Mouse (Mus musculus) spleen, embryonic (tissue): ENCODE measurements around the gene Naa38.

Source experiments
- CTCF ChIA-PET: fragments of 350-600 bp; sonication (Branson Sonifier 250); formaldehyde crosslinking; loops from one replicate; lab custom pipeline; 2022; lab: Charles Lee

The Naa38 gene

DNA sequence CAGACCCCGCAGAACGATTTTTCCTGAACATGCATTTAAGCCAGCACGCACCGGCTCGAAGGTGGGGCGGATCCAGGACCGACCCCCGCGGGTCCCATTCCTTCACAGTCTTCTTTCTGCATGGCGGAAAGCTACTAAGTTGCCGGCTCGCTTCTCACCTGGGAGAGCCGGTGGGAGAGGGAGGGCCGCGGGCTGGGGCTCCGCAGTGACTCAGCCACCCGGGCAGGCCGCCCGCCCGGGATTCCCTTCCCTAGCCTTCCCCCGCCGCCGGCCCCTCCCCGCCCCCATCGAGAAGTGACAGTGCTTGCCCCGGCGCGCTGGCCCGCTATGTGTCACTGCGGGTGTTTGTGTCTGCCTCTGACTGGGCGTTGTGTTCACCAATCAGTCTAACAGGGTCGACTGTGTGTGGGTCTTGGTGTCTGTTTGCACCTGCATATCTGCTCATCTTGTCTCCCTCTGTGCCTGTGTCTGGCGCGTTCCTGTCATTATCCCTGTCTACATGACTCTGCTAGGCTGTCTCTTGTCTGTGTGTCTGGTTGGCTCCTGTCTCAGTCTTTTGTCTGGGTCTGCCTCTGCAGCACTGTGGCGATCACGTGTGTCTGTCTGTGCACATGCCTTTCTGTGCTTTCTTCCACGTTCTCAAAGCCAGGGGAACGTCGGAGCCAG is 16.4 kb downstream of the Naa38 start:
- CTCF ChIA-PET: interaction anchor here (0.6 kb wide), 2 partner anchors 27 to 83 kb away, joined by 4 to 8 read pairs; no protein-coding TSS in a partner anchor

DNA sequence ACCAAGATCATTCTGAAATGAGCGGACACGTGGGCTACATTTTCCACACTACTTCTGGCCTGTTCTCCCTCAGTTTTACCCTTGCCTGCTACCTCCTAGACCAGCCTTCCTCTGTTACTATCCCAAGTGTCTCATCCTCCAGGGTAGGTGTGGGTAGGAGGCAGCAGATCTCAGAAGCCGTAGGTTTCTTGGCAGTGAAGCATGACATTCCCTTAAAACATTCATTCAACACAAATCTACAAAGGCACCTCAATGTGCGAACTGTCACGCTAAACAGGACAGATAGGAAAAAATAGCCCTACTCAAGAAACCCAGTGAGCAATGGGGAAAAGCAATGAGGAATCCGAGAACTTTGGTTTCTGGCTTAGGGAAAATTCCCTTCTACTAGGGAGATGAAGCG is 17.3 kb downstream of the Naa38 start:
- CTCF ChIA-PET: interaction anchor here (0.6 kb wide), 2 partner anchors 24 to 70 kb away, joined by 4 to 12 read pairs; no protein-coding TSS in a partner anchor

DNA sequence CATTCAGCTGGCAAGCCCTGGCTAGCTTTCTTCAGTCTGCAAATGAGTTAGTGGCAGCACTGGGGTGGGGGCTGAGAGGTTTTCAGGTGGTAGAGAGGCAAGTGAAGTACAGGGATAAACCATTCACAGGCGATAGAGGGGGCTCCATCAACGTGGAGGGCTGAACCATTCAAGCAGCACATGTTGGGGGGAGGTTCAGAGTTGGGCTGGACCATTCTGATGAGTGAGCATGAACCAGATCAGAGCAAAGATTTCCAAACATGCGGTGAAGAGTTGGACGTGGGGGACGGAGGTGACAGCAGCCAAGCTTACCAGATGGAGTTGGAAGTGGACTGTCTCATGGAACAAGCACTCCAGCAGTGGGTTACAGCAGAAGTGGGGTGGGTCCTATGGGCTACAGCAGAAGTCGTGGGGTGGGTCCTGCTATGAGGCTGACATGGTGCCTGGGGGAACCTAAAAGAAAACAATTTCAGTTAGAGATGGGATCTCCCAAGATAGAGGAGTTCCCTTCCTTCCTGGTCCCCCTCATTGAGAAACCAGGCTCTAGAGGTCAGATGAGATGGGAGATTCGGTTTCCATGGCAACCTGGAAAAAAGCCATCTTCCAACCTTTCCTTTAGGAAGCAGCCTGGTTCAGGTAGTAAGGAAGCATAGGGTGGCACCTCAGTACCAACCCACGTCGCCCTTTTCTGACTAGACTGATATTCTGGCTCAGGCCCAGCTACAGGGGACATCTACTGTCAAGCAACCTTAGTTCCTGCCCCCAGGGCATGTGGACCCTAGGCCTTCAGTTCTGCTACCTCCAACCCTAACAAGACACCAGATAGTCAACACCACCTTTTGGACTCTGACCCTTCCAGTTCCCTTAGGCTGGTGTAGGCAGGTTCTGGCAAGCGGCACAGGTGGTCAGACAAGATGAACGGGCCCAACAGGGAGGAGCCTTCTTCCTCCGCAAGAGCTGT is 18.2 kb downstream of the Naa38 start, which contains the start of gene Kdm6b:
Gene Kdm6b (minus strand): TSS at position 455 of the 961 bp plus-strand sequence.
- CTCF ChIA-PET: interaction anchor here (0.6 to 0.8 kb wide), 4 partner anchors 11 to 71 kb away, joined by 3 to 12 read pairs (median 4); partner anchors contain the start of gene Naa38

DNA sequence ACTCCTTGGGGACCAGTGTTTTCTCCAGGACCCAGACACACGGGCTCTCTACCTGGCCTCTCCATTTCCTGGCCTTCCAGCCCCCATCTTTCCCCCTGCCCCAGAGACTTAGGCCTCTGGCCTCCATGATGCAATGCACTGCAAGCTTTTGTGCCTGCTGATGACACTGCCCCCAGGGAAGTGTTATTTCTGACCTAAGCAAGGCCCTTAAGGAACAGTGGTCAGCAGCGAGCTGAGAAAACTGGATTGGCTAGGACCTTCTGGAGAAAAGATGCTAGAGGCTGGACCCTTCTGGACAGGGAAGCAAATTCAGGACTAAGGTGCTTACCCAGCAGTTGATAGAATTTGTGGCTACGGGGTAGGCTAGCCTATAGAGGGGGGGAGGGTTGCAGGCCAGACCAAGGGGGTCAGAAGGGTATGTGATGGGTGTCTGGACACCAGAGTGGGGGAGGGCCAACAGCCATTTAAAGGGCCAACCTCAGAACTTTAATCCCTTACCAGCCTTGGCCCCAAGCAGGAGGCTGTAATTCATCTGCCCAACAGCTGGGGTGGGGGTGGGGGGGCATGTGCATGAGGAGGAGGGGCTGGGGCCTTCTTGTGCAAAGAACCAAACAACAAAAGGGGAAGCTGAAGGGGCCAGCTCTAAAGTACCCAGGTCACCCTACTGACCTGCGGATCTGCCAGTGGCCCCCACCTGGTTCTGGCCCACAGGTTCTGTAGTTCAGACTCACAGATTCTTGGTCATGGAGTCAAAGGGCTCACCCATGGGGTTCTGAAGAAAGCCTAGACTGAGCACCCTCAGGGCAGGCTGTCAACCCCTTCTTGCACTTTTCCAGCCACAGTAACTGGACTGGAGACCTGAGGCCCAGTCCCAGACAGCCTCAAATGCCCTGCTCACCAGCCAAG is 19.4 kb downstream of the Naa38 start:
- CTCF ChIA-PET: interaction anchor here (0.5 to 0.8 kb wide), 3 partner anchors 10 to 199 kb away, joined by 3 to 7 read pairs (median 3); partner anchors contain the start of gene Naa38

DNA sequence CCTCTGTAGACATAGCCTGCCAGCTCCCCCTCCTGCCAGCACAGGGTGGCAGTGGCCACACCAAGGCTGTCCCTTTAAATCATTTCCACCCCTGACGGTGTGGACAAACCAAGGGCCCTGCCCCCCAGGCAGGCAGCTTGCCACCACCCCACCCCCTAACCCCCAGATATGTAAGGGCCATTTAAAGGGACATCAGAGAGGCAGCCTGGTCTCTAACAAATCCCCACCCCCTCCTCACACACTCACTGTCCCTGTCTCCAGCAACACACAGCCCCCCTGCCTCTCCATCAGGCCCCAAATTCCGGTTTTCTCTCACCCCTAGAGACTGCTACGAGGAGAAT is 20.0 kb downstream of the Naa38 start:
- CTCF ChIA-PET: no interaction called here

DNA sequence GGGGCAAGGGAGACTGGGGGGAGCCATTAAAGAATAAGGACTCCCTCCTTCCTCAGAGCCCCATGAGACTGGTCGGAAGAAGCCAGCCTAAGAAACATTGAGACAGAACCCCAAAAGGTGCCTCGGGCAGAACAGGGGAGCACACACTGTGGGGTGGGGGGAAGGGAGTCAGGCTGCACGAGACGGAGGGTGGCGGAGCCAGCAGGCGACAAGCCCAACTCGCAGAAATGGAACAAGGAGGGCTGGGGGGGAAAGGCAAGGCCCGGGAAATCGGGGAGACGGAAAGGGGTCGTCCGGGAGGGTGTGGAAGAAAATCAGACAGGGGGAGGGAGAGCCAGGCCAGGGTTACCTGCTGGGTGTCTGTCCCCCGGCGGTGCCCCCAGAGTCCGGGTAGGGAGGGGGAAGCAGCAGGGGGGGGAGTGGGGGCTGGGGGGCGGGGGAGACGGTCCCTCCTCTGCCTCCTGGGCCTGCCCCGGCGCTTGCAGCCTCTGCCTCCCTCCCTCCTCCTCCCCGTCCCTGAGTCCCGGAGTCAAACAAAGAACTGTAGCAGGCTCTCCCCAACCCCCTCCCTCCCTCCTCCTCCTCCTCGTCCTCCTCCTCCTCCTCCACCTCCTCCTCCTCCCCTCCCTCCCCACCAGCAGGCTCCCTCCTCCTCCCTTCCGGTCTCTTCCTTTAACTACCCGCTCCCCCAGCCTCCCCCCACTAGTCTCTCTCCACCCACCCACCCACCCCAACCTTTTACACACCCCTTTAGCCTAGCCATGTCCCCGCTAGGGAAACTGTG is 20.6 kb downstream of the Naa38 start:
- CTCF ChIA-PET: no interaction called here

DNA sequence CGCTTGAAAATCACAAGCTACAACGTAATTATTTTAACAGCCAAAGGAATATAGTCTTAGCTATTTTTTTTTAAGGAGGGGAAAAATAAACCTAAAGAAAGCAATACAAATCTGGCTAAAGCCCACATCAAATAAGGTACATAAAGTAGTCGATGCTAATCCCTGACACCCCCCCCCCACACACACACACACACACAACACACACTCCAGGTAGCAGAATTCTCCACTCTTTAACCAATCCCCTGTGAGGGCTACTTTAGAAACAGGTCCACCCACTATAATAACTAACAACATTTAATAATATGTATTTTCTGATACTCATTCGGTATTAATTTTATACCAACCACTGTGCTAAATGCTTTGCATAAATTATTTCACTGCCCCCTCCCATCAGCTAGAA is 21.2 kb downstream of the Naa38 start:
- CTCF ChIA-PET: no interaction called here

DNA sequence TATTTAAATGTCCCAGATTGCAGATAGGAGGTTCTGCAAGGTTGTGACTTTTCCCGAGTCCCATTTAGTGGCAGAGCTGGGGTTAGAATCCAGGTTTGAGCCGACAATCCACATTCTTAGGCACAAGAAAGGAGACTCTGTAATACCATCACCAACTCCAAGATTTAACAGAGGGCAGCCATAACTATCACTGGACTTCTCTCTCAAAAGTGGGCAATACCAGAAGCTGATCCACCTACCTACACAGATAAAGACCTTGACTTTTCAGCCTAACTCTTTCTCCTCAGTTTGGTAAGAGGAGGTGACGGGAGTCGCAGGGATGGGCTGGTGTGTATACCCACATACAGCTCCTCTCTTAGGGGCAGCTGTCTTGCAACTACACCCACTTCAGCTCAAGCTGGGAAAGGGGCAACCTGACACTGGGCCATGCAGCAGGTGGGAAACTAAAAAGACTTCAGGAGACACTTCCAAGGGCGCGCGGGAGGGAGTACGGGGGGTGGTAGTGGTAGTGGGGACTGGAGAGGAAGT is 21.7 kb downstream of the Naa38 start:
- CTCF ChIA-PET: no interaction called here

DNA sequence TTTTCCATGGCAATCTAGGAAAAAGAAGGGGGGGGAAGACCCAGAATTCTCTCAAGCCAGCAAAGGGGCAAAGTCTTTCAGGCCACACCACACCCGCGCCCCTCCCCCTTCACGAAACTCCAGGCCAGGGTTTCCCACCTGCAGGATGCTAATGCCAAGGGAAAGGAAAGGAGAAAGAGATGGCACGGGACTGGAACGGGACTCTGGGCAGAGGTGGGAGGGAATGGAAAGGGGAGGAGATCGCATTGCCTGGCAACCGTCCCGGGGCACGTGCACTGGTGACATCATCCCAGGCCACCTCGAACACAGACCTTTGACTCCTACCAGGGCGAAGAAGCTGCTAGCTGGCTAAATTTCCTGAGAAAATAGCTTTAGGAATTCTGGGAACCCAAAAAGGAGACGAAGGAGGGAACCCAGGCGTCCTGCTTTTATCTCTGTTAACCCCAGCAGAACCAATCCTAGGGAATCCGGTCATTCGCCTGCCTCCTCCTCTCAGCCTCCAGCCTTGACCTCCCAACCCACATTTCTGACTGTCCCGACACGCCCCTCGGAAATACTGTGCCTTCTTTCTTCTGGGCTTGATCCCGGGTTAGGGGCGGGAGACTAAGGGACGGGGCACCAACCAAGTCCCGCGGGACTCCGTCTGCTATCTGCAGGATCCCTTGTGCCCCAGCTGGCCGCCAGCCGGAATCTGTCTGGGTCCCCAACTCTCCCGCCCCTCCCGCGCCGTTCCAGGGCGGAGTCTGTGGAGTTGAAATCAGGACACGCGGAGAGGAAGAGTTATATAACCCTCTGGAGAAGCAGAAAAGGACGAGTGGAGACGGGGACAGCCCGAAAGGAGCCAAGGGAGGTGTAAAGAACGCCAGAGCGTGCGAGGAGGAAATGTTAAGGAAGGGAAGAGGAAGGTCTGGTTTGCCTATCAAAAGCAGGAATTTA is 22.4 kb downstream of the Naa38 start:
- CTCF ChIA-PET: interaction anchor here (0.7 kb wide), 1 partner anchor 316 kb away, joined by 3 read pairs; no protein-coding TSS in a partner anchor

DNA sequence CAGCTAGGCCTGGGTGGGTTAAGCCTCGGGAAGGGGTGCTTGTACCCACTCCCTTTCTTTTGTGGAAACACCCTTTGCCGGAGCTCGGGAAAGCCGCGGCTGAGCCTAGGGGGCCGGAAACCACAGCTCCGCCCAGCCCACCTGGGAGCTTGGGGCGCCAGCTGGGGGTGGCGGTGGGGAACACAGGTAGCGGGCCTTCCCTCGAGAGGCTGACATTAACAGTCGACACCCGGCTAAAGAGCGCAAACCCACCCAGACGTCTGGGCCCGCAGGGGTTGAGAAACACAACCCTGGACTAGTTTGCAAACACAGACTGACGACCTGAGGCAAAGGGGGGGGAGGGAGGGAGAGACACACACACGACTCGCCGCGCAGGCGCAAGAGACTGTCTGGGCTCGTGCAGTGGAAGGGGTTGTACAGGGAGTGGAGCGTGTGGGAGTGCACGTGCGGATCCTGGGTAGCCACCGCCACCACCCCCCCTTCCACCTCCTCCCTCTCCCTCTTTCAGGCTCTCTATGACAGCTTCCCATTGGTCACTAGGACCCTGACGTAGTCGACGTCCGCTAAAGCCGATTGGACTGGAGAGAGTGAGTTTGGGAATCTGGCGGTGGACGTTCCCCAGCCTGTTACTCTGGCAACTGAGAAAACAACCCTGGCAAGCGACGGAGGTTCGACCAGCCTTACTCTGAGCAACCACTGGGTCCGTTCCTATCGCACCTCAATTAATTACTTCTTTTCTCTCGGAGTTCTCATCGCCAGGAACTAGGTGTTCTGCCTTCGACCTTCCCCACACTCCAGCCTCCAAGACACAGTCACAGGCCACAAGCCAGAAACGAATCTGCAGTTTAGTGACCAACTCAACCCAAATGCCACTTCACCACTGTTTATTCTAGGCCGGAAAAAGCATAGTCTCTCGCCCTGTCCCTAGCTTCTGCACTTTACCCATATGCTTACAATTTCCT is 23.5 kb downstream of the Naa38 start:
- CTCF ChIA-PET: interaction anchor here (0.6 to 1.1 kb wide), 3 partner anchors 10 to 1244 kb away, joined by 3 to 4 read pairs (median 4); no protein-coding TSS in a partner anchor

DNA sequence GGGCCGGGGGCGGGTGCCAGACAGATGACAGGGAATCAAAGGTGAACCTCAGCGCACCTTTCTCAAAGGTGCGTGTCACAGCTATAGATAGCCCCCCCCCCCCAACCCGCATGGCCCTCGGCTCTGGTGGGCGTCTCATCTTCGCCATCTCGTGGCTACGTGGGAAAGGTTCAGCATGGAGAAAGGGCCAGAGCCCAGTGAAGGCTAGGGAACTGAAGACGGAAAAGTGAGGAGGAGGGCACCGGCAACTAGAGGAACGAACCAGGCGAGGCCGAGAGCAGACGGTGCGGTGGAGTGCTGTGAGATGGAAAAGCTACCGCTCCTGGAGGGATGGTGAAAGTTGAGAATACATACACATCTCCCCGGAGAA is 24.1 kb downstream of the Naa38 start:
- CTCF ChIA-PET: interaction anchor here (0.6 to 1.2 kb wide), 4 partner anchors 11 to 1243 kb away, joined by 3 to 4 read pairs (median 4); no protein-coding TSS in a partner anchor

DNA sequence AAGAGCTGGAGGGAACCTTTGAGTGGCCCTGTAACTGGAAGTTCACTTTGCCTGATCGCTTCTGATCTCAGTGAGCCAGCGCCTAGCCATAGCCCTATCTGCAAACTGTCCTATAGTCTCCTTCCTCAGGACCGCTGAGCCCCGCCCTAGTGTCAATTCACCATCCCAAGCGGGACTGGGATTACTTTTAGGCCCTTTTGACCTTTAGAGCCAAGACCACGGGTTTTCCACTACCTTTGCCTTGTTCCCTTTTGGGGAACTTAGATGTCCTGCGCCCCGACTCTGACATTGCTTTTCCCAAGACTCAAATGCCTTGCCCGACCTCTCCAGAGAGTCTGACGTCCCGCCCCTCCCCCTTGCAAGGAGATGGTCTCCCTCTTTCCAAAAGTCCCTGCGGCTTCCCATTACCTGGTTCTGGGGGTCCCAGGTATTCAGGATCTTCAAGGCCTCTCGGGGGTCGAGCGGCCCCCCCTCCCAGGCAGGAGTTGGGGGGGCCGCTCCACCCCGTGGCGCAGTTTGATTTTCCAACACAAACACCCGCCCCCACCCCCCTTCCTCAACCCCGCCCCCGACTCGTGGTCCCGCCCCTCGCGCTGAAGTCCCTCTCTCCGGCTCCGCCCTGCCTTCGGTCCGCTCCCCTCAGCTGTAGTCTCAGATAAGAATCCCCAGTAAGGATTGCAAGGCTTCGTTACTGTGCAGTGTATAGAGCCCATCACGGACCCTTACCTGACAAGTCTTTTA is 24.7 kb downstream of the Naa38 start:
- CTCF ChIA-PET: interaction anchor here (1.2 kb wide), 1 partner anchor 12 kb away, joined by 3 read pairs; no protein-coding TSS in a partner anchor

DNA sequence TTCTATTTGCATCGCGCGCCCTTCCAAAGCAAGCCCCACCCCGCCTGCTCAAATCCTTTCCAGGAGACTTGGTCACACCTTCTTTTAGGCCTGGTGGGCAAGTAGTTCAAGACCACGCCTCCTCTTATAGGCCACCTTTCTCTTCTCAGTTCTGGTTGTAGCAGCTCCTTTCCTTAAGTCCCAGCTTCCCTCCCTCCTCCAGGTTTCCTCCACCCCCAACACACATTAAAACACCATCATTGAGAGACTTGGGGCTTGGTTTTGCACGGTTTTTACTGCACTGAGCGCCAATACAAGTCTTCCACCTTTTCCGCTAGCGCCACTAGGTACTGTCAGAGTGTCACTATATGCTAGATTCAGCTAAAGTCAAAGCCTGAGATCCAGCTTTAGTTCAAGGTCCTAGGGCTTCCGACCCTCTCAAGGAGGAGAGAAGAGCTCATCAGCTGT is 25.3 kb downstream of the Naa38 start:
- CTCF ChIA-PET: interaction anchor here (1.2 kb wide), 1 partner anchor 11 kb away, joined by 3 read pairs; no protein-coding TSS in a partner anchor

DNA sequence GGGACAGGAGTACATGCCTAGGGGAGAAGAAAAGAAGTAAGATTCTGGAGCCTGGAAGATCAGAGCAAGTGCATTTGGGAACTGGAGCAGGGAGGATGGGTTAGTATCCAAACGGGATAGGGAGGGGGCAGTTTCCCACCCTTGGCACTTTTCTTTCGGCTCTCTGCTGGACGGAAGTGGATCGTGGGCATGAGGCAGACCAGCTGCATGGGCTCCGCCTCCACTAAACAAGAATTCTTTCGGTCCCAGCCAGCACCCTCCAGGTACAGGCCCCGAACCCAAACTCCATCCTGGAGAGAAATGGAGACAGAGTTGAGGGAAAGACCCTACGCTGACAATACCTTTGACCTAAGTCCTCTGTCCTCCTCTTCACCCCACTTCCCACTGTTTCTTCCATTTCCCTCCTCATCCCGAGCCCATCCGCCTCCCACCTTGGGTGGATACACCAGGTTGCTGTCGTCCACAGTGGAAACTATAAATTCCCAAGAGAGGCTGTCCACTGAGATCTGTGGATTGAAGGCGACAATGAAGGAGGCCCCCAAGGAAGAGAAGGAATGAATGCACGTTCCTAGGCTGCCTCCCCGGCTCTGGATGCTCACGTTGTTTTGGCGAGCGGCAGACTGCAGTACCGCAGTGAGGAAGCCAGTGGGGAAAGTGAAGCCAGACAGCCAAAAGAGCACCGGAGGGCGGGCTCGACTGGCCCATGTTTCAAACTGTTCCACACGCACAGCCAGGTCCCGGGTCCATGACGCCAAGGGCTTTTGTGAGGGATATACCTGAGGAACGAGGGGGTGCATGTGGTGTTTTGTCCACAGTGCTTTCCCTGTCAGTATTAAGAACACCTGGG is 26.1 kb downstream of the Naa38 start:
- CTCF ChIA-PET: interaction anchor here (1.2 kb wide), 1 partner anchor 51 kb away, joined by 8 read pairs; no protein-coding TSS in a partner anchor

DNA sequence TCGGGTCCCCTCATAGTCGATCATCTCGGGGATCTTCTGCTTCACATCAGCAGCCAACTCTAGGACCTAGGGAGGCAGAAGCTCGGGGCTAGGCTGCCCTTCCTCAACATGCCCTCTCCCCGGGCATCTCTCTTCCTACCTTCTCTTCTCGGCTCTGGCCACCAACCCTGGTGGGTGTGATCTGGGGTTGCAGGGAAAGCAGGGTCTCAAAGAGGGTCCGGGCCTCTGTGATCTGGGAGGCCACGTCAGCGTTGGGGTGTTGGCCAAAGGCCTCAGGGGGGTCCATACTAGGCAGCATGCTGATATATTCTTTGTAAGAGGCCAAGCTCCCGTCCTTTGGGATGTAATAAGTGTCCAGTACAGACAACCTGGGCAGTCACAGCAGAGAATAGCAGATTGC is 27.6 kb downstream of the Naa38 start:
- CTCF ChIA-PET: interaction anchor here (1.2 kb wide), 1 partner anchor 53 kb away, joined by 8 read pairs; no protein-coding TSS in a partner anchor
